Mouse (Mus musculus) kidney, adult 2 months (tissue): ENCODE results near the gene Nsun2.

Experiments
- CTCF ChIP-seq: fragments of 200-500 bp; conservative IDR thresholded peaks from 2 replicates; pipeline ENCODE4 v1.5.1; 2011; ENCODE audit warnings: low read depth, mild to moderate bottlenecking, control low read depth, low read length, moderate library complexity, mixed read lengths; ENCODE audit not compliant: insufficient read depth, insufficient read length
- POLR2A ChIP-seq: fragments of 200-500 bp; IDR thresholded peaks from one replicate; pipeline ENCODE4 v1.6.1; 2011; ENCODE audit warnings: low read depth, low read length, control low read depth

DNA sequence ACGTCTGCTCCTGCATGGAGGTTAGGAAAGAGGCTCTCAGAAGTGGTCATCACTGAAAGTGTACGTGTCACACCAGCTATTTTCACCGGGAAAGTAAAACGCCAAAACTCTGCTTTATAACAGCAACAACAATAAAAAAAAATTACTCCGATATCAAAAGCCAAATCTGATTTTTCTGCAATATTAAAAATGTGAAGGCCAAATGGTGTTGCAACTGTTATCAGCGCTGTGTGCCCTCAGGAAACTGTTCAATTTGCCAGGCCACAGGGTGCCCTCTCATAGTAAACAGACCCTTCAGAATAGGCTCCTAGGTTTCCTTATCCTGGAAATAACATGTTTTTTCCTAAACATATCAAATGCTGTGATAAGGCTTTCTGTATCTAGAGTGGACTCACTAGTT, 62.4 kb downstream of the Nsun2 start:
- TF ChIP-seq CTCF (no peak), POLR2A (no peak)
